Mouse (Mus musculus) lung, postnatal 25 days (tissue): ENCODE results near the gene Aldh3b2.
A peak's percentile ranks its signal among the peaks of the same experiment; 100 is the strongest.

Experiments
- DNase-seq: peaks from one replicate; pipeline ENCODE4 v3.0.0; 2022; ENCODE audit warnings: low spot score

Aldh3b2 gene

GRCm38 (mm10) chr19:4013066-4013465, 40.9 kb downstream of the Aldh3b2 start:
- DNase-seq: no peak

DNA sequence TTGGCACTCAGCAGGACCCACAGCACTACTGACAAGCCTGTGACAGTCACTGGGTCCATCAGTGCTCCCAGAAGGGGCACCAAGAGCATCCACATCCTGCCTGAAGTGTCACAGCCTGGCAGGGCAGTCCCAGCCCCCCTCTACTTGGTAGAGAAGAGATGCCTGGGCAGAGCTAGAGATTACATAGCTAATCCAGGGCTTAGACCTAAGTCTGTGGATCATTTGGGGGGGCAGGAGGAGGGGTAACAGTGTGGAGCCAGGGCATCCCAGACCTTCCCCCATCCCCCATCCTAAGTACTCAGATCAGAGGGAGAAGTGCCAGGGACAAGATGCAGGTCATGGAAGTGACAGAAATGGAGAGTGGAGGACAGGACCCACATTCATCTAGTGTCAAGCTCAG, 42.7 kb downstream of the Aldh3b2 start:
- DNase-seq: no peak

GRCm38 (mm10) chr19:4015635-4016034, 43.5 kb downstream of the Aldh3b2 start:
- no peak for DNase-seq

GRCm38 (mm10) chr19:4017921-4018587, 45.9 kb downstream of the Aldh3b2 start:
- no peak for DNase-seq

DNA sequence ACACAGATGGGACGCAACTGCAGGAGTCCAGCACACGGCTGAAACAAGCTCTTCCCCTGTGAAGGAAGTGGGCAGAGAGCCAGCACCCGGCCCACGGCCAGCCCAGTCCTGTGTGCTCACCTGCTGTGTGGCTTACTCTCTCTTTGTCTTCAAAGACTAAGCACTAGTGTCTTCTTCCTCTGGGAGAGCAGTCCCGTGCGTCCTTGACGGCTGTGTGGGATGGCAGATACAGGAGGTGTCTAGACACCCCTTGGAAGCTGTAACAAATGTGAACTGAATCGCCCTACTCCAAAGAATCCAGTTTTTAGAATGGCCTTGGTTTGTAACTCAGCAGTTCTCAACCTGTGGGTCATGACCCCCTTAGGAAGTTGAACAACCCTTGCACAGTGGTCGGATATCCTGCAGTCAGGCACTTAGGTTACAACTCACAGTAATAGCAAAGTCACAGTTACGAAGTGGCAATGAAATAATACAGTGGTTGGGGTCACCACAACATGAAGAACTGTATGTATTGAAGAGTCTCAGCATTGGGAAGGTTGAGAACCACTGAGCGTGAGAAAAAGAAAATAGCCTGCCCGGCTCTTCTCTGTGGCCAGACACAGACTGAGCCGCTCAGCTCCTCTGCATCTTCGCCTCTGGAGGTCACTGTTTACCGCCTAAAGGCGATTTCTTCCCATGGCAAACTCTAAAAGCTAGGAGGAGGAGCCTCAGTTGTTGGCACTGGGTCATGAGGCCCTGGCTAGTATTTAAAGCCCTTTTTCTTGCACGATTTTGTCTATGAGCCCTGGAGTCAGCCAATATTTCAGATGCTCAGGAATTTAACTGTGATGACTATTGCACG, 46.8 kb downstream of the Aldh3b2 start:
- peak; percentile 90 for DNase-seq

DNA sequence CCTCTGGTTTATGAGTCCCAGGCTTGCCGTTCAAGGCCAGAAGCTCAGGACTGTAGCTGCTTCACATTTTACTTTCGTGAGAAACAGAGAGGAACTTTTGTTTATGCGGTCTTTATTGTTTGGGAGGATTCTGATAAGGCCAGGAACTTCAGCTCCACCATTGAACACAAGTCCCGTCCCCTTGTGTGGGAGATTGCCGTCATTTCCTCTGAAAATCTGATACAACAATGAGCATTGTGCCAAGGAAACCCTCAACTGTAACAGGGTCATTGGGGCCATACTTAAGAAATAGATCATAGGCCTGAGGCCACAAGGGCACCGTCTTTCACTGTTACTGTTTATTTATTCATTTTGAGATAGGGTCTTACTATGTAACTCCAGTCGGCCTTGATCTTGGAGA, 51.1 kb downstream of the Aldh3b2 start:
- DNase-seq: peak; percentile 43

- DNase-seq: no peak
These were observed 55.4 kb downstream of the Aldh3b2 start for GRCm38 (mm10) chr19:4027576-4027975.
